Mouse (Mus musculus): ENCODE measurements around the gene Rrp1b. TPM values are rescaled to one million over a fixed set of nuclear protein-coding genes. Genes with fewer than 3 reads are reported as not detected.

The Rrp1b gene
- polyA plus RNA-seq, 1 experiment from 2014 or later, result 79.1 TPM

- H3K4me3 ChIP-seq (replicated peaks), result no peak overlapping the region
- 67% methylated on average over 6 of the region's 6 CpGs for WGBS
- no peak overlapping the region for H3K27ac ChIP-seq
- peaks cover 23% of the 10 kb centered on the region for H3K4me1 ChIP-seq (replicated peaks)
- no peak overlapping the region for H3K9ac ChIP-seq (replicated peaks)
- H3K36me3 ChIP-seq, result no peaks in the 10 kb centered on the region
- H3K27me3 ChIP-seq, result peaks cover 21% of the 10 kb centered on the region
- no peak overlapping the region for H3K4me2 ChIP-seq
- no peak for ATAC-seq (ENCODE audit: insufficient number of reproducible peaks, insufficient read depth, low FRiP score, low TSS enrichment, low read depth)
- no peaks in the 10 kb centered on the region for H3K9me3 ChIP-seq
These were observed 73.5 kb downstream of the Rrp1b start for GRCm38 (mm10) chr17:32109201-32109940.

- peaks cover 23% of the 10 kb centered on the region for H3K27me3 ChIP-seq
- H3K9ac ChIP-seq (replicated peaks), result no peak overlapping the region
- no peaks in the 10 kb centered on the region for H3K36me3 ChIP-seq
- no peak for ATAC-seq (ENCODE audit: insufficient number of reproducible peaks, insufficient read depth, low FRiP score, low TSS enrichment, low read depth)
- peaks cover 26% of the 10 kb centered on the region for H3K4me1 ChIP-seq (replicated peaks)
- H3K4me3 ChIP-seq (replicated peaks), result no peak overlapping the region
- H3K9me3 ChIP-seq, result no peaks in the 10 kb centered on the region
- H3K27ac ChIP-seq, result no peak overlapping the region
- 67% methylated on average over 2 of the region's 2 CpGs for WGBS
- H3K4me2 ChIP-seq, result no peak overlapping the region
These were observed 74.5 kb downstream of the Rrp1b start for GRCm38 (mm10) chr17:32110424-32110823.

GRCm38 (mm10) chr17:32110980-32111780 is 75.3 kb downstream of the Rrp1b start:
- no peak for ATAC-seq (ENCODE audit: insufficient number of reproducible peaks, insufficient read depth, low FRiP score, low TSS enrichment, low read depth)
- H3K4me2 ChIP-seq, result no peak overlapping the region
- H3K9me3 ChIP-seq, result no peaks in the 10 kb centered on the region
- no peaks in the 10 kb centered on the region for H3K36me3 ChIP-seq
- peaks cover 18% of the 10 kb centered on the region for H3K27me3 ChIP-seq
- H3K4me3 ChIP-seq (replicated peaks), result no peak overlapping the region
- WGBS, result 80% methylated on average over 10 of the region's 10 CpGs
- H3K9ac ChIP-seq (replicated peaks), result no peak overlapping the region
- H3K4me1 ChIP-seq (replicated peaks), result peaks cover 26% of the 10 kb centered on the region
- no peak overlapping the region for H3K27ac ChIP-seq

Other genes starting within 250 kb of the Rrp1b start
- gene Sik1, start 180.3 kb upstream of the Rrp1b start, polyA plus RNA-seq (2016; fragmentation: Nextera tagmentation; extraction: Ambion mirVana), result 14.1 and 15.2 TPM in 2 replicates
- 0.34 and 0.88 TPM in 2 replicates for gene Hsf2bp, start 249 bp downstream of the Rrp1b start, polyA plus RNA-seq (2016; fragmentation: Nextera tagmentation; extraction: Ambion mirVana)
- gene Notch3, start 130.8 kb downstream of the Rrp1b start, polyA plus RNA-seq (2016; fragmentation: Nextera tagmentation; extraction: Ambion mirVana), result 21.5 and 24.2 TPM in 2 replicates
- gene Ephx3, start 153.4 kb downstream of the Rrp1b start, polyA plus RNA-seq (2016; fragmentation: Nextera tagmentation; extraction: Ambion mirVana), result 0.09 TPM in 1 of 2 replicates, not detected in the other
- gene Brd4, start 248.6 kb downstream of the Rrp1b start, polyA plus RNA-seq (2016; fragmentation: Nextera tagmentation; extraction: Ambion mirVana), result 98.2 and 119 TPM in 2 replicates

Measured in limb, embryonic 12.5 days (tissue).